Mouse (Mus musculus) kidney, postnatal 25 days (tissue): ENCODE results near the gene Dennd1a.

ENCODE experiments used
- DNase-seq, 2 experiments: peaks; one replicate each; pipeline ENCODE4 v3.0.0; 2021; ENCODE audit warnings: mixed read lengths in 2 of 2

The Dennd1a gene

DNA sequence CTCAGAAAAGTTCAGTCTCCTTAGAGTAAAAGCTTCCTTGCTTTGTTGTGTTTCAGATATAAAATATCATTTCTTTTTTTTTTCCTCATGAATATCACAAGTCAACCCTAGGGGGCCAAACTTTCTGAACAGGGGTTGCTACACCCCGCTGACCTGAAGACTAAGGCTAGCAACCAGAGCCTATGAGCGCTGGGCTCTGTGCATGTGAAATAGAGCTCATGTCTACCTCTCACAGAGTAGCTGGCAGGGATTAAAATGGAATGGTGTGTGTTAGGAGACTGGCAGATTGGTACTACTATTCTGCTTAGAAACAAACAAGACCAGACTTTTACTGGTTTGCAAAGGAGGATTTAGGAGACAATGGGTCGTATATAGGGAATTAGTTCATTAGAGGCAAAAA lies 258.9 kb downstream of the Dennd1a start:
- no peak for DNase-seq

DNA sequence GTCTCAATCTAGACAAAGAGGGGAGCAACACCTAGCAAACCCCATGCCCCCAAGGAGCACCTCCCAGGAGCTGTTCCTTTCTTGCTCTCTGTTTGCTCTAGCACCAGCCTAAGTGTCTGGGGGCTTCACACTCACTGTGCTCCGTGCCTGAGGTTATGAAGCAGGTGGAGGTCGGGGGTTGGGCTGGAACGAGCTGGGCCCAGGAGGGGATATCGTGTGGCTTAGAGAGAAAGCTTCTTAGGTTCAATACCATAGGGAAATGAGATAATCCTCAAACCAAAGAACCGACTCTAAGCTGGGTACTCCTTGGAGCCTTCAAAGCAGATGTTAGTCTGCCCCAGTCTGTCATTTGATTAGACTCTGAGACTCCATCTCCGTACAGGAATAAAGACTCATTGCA lies 261.6 kb downstream of the Dennd1a start:
- no peak for DNase-seq

DNA sequence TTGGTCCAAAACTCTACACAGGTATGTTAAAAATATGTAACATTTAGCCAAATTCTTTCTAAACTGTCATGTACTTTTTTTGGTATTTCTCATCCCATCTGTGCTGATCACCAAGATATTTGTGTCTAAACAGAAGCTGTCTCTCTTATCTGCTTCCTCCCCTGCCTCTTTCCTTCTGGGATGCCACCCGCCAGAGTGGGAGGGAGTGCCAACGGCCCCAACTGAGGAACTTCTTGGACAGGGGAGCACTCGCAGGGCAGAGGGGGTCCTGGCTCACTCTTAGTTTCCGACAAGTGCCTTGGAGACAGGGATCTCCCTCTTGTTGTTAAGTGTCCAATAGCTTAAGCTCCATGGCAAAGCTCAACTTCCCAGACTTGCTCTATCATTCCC lies 263.5 kb downstream of the Dennd1a start:
- no peak for DNase-seq

DNA sequence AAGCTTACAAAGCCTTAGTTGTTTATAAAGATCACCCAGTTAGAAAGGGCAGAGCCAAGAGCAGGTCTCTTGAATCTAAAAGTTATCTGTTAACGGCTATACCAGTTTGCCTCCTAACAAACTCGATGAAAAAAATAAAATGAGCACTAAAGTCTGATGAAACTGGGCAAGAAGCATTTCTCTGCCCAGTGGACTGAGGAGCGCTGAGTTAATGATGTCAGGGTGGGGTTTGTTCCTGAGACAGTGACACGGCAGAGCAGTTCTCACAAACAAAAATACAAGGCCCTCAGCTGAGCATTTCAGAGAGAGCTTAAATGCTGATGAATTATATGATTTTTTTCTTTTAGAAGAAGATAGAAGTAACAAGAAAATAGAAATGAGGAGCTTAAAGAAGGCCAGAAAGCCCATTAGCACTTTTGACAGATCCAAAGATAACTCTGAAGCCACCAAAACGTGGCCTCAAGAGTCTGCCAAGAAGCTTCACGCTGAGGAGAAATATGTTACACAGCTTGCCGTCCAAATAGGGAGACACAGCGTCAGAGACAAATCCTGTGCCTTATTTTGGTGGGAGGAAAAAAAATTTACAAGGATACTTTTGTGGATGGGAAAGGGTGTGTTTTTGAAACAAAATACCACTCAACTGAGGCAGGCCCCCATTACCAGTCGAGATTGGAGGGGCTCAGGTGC lies 264.0 kb downstream of the Dennd1a start:
- DNase-seq, result peak; percentile 13 to 46

DNA sequence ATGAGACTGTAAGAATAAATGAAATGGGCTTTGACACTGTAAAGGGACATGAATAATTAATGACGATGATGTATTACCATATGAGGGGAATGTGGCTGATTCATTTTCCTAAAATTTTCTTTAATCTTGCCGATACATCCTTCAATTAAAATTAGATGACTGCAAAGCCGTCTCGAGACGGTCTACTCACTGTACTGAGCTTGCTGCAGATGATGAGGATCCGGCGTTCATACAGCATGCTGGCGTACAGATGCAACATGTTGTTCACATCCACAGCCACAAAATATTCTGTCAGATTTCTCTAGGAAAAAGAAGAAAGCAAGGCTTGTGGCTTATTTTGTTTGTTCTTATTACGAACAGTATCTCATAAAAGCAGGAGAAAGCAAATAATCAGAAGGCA lies 266.0 kb downstream of the Dennd1a start:
- no peak for DNase-seq

DNA sequence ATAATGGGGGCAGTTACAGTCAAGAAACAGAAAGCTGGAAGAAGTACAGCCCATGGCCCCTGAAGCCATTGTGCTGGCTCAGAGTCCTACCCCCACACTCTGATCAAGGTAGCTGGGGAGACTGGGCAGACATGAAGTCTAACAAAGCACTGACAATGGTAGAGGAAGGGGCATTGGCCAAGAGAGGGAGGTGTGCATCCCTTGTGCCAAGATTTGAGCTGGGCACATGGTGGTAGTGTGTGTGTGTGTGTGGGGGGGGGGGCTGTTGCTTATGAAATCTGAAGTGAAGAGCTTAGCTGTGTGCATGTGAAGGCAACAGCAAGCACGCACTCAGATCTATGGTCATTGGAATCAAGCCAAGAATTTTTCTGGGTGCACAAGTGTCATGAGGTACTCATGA lies 272.5 kb downstream of the Dennd1a start:
- DNase-seq, result no peak

DNA sequence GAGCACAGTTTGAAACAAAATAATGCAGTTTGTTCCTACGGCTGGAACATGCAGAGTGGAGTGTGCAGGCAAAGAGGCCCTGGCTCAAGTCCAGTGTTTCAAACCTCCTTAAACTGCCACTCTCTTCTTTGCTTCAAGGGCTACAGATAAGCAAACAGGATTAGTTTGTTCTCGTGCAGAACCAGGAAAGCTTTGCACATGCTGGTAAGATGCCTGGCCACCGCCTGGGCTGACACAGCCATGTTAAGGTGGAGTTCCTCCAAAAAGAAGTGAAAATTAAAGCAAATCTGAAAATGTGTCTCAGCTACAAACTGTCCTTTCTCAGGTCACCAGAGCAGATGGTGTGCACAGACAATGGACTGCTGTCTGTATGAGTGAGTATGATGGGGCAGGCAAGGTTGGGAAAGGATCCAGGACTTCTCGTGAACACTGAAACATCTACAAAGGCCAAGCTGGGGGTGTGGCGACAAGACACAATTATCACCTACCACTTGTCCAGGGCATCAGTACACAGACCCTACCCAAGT lies 273.3 kb downstream of the Dennd1a start:
- peak; percentile 62 to 71 for DNase-seq

DNA sequence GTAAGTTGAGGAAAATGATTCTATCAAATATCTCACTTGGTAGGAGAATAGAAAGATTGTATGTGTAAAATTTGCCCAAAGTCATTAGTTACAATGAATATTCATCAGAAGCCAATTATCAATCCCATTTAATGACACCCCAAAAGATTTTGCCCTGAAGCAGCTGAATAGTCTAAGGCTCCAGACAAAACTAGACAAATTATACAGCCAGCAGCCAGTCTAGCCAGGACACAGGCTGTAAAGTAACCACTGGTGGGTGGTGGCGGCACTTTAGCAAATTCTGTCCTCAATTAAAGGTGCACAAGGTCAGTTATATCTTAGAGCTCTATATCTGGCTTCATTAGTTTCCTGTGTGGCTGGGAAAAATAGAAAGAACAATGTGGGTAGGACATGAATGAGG lies 280.0 kb downstream of the Dennd1a start:
- DNase-seq, result no peak

DNA sequence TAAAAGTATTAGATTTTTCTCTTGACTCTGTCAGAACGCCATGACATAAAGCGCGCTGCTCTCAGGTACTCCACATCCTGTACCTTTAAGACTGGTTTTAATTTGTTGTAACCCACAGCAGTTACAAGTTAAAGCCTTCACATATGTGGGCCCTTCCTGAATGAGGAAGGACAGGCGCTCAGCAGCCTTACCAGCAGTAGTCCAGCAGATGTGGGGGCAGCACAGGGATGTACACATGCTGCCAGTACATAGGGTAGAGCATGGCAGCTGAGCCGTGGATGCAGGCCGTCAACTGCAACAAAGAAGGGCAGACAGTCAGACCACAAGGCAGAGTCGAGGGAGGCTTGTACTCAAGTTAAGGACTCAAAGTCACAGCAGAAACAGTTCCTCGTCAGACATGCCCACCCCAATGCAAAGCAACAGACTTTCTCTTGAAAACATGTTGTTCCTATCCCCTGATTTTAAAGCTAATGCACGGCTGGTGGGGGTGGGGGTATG lies 284.0 kb downstream of the Dennd1a start:
- DNase-seq, result no peak

DNA sequence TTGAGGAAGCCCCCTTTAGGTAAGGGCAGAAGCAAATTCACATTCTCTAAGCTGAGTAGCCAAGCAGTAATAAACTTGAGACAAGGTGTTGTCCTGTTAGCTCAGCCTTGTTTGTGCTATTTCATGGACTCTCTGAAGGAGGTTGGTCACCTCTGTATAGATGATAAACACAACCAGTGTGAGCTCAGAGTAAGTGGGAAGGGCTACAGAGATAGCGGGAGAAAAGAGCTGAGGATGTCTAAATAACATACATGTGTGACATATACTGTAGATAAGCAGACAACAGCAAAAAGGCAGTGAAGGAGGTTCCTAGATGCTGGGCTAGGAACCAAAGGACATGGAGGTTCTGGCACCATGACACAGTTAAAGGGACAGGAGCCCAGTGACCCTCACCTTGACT lies 286.2 kb downstream of the Dennd1a start:
- DNase-seq, result no peak

DNA sequence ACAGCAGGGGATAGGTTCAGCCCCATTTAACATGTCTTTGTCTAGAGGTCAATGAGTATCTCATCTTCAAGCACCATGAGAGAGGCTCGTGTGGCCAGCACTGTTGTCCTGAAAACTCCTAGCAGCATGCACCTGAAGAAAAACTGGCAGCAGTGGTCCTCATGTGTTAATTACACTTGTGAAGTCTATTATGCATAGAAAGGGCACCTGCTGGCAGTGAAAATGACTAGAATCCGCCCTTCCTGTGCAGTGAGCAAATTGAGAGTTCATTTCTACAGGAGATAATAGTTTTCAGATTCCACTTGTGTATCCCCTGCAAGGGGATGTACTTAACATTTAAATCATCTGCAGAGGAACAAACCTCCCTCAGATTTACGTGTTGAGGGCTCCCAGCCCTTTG lies 289.2 kb downstream of the Dennd1a start:
- DNase-seq, result no peak

DNA sequence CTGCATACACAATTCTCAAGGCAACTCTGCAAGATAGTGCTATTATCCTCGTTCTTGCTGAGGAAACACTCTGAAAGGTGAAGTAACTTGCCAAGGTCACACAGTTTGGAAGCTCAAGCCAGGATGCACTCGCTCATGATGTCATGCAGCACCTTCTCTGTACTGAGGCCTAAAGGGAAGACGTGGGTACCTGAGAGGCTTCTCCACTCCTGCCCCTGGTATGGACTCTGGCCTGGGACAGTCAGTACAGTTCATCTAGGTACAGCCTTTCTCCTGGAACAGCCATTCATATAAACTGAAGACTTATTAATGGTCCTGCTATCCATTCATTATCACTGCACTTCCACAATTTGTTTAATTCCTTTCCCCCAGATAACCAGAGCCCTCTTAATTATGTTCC lies 298.1 kb downstream of the Dennd1a start:
- DNase-seq, result peak in 1 of 2 experiments; percentile 73

DNA sequence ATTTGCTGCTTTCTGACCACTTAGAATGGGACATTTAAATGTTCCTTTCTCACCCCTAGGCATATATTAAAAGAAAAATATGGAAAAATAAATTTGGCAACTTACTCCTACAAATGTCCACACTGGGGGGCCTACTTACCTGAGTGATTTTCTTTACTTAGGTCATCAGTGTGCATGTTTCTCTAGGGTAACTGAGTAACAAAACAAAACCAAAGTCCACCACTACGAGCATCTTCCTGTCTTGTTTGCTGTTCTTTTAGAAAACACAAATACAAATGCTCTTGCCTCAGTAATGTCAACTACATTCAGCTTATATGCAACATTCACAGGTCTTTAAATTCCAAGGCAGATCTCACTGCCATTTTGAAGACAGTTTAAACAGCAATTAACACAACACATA lies 298.9 kb downstream of the Dennd1a start:
- DNase-seq, result no peak

DNA sequence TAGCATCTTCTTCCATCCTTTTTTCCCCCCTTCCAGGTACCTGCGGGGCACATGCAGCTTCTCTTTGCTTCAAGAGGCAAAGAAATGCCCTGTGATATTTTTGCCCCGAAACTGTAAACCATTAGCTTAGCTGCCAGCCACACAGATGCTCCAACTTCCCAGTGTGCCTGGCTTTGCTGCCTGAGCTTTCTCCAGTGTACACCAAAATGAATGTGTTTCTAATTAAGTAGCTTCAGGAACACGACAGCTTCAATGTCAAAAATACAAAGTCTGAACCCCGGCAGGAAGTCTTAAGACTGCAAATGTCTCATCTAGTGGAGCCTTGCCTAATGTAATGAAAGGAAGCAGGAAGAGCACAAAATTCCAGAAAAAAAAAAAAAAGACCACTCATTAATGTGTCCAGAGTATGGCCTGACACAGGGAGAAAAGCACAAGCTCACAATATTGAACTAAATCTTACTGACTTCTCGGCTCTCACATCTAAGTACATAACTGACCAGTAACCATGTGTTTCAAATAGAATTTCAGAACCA lies 301.4 kb downstream of the Dennd1a start:
- DNase-seq, result peak; percentile 26 to 31

DNA sequence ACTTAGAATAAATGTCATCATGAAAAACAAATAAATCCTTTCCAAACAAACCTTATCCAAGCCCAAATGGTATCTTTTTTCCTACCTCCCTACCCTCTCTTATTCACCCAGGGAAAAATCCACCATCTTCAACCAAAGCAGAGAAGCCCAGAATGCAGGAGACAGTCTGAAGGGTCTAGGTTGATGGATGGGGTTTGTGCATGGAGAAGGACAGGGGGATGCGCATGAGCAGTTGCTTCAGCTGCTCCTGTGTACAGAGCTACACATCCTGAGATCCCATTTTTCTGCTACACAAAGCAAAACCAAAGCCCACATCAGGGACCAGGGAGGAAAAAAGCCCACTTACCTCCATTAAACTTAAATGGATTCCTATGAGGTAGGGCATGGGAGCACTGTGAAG lies 304.5 kb downstream of the Dennd1a start:
- DNase-seq, result no peak

DNA sequence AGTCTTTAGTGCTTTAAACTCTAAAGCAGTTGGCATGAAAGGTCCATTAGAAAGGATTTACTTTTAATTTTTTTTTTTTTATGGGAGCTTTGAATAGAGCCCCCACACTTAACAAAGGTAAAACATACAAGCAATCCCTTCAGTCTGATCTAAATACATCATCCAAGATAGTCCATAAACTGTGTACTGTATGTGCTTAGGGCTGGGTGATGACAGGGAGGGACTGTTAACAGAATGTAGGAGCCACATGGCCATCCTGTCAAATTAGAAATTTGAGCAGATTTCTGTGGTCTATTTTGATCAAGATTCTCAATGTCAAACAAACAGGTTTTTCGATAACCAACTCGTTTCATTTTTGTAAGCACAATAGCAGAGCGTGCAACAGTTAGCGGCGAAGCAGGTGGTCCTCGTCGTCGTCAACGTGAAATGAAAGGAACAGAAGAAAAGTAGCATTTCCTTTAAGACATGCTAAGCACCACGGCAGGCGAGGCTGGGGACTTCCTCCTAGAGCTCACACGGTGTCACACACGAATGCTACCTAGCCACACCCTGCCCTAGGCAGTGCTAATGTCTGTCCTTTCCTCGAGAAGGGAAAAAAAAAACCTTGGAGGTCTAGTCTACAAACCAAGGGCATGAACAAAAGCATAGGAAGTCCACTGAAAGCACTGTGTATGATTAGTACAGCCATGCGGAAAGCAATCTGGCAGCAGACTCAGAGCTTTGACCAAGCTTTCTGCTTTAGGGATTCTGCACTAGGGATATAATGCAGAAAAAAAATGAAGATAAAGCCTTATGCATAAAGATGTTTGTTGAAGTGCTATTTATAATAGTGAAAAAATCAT lies 305.4 kb downstream of the Dennd1a start:
- DNase-seq, result no peak

DNA sequence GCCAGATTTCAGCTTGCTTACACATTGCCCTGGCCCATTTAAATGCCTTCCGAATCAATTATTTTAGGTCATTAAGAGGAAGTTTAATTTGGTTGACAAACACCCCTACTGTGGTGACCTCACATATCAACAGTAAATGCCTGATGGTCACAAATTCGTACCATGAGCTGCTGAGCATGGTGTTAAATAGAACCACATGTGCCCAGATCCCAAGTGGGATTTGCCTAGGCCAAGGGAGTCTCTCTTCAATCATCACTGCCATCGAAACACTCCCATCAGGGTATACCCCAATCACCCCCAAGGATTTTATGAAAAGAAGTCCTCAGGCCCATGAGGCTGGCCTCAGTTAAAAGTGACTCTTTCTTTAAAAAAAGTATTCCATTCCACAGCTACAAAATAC lies 313.0 kb downstream of the Dennd1a start:
- no peak for DNase-seq

DNA sequence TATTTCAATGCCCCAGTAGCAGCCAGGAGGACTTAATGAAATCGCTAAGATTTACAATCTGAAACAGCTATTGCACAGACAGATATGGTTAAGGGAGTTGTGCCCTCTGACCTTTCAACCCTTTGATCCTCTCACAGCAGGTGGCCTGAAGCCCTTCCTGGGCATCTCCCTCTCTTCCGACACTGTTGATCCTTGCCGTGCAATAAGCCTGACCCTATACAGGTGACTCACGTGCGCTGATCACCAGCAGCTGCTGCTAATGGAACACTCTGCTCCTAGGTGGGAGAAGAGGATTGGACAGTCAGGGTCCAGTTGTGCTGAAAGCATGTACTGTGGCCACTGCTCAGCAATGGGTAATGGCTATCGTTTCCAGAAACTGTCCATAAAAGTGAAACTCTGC lies 314.6 kb downstream of the Dennd1a start:
- DNase-seq, result no peak

DNA sequence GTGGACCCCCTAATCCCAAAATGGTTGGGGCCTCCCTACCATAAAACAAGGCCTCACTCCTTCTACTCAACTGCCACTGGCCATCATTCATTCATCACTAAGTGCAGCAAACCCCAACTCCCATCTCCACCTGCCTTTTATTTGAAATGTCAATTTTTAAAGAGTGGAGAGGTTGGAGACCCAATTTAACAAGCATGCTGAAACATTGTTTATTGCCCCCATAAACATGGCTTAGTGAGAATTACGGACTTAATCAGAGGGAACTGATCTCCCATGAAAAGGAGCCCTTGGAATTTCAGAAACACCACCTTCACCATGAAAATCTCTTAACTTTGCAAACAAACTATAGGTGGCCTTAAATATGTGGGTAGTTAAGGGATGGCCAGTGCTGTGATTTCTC lies 315.5 kb downstream of the Dennd1a start:
- no peak for DNase-seq

DNA sequence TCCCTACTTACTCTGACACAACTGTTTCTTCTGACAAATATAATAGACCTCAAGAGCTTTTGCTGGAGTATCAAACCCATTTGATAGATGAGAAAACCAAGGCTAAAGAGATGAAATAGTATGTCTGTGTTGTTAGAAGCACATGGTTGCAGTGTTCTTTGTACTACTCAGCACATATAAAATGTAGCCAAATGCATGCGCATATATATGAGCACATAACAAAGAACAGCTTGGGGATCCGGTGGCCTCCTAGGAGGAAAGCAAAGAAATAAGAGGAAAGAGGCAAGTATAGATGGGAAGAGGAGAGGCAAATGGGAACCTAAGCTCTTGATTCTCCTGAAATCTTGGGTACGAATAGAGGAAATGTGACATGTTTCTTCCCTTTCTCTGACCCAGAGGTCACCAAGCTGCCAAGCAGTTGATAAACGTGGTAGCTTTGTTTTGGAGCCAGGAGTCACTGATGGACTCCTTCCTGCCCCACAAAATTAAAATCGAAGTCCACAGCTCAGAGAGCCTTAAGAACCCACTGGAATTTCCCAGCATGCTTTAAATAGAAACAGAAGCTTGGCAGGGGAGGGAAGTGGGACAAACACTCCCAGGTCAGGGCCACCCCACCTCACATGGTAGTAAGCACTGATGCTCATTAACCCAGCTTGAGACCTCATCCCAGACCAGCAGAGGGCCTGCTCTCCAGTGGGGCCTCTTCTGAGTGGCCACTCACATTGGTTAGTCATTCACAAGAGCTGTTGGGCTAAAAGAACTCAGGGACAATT lies 317.3 kb downstream of the Dennd1a start:
- peak; percentile 66 to 87 for DNase-seq

DNA sequence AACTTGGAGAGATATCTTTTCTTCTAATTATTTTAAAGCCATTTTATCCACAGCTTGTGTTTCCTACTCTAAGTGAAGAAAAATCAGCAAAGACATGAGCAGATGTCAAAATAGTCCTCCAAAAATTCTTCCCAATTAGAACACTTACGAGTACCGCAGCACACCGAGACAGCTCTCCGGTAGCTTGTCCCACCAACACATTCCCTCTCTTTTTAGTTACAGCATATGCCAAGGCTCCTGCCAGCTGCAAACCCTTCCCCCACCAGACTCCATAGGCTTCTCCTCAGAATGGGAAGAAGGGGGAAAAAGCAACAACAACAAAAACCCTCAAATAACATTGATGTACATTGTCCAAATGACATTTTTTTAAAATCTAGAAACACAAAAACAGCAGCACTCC lies 322.7 kb downstream of the Dennd1a start:
- DNase-seq, result no peak

DNA sequence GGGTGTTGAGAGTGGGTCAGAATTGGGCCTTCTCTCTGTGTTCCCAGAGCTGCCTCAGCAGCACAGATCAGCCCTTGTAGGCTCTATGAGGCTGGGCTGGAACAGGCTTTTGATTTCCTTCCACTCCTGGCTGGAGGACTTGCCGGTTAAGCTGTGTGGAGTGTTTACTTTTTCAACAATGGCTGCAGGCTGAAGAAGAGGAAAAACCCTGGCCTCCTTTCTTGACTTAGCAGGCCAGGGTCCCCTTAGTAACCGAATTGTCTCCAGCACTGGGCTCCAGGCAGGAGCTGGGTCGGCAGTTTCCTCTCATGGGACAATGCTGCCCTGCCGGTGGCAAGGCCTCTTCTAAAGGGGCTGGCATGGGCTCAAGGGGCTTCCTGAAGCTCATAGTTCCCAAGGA lies 323.8 kb downstream of the Dennd1a start:
- peak; percentile 43 to 50 for DNase-seq

DNA sequence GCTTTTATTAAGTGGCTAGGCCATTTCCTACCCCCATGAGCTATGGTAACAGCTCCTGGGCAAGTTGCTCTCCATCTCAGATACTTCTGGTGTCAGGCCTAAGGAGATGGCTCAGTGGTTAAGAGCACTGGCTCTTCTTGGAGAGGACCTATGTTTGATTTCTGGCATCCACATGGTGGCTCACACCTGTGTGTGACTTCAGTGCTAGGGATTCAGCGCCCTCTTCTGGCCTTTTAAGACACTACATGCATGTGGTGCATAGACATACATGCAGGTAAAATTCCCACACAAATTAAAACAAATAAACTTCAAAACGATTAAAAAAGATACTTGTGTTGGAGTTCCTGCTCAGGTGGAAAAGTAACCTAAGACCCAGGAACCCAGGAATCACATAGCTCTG lies 338.8 kb downstream of the Dennd1a start:
- DNase-seq, result peak in 1 of 2 experiments; percentile 39
